Mouse (Mus musculus): Measurements from ENCODE around the gene Ldlrap1. TPM values are rescaled to one million over a fixed set of nuclear protein-coding genes. Genes with fewer than 3 reads are reported as not detected.
A peak's percentile ranks its signal among the peaks of the same experiment; 100 is the strongest.

Ldlrap1 gene
- polyA plus RNA-seq, 1 experiment from 2014 or later: 2.7 TPM

- Histone ChIP-seq H3K4me2 (replicated peaks) (peak overlapping the region; percentile 99), H3K9me3 (ENCODE audit: control insufficient read depth, low read length) (no peaks in the 10 kb centered on the region), H3K4me1 (replicated peaks; ENCODE audit: control insufficient read depth, insufficient read depth, low read length) (peaks cover 20% of the 10 kb centered on the region), H3K27me3 (ENCODE audit: control insufficient read depth, insufficient read depth, low read length) (no peaks in the 10 kb centered on the region), H3K9ac (peak overlapping the region; percentile 57; the same call in 1 of the 2 replicates), H3K36me3 (replicated peaks; ENCODE audit: control insufficient read depth, insufficient read depth) (no peaks in the 10 kb centered on the region), H3K4me3 (replicated peaks; ENCODE audit: low read length) (peak overlapping the region; percentile 71; the same call in 1 of the 2 replicates), H3K27ac (peak overlapping the region; percentile 57; the same call in 1 of the 2 replicates)
- WGBS: 42% methylated on average over 5 of the region's 5 CpGs
- DNase-seq (ENCODE audit: low spot score) (no peak), ATAC-seq (ENCODE audit: low FRiP score) (no peak)
Measured at GRCm38 (mm10) chr4:134705311-134705710, 62.5 kb downstream of the Ldlrap1 start.

GRCm38 (mm10) chr4:134704590-134704989 is 63.2 kb downstream of the Ldlrap1 start:
- Histone ChIP-seq H3K4me2 (replicated peaks) (peak overlapping the region; percentile 99), H3K36me3 (replicated peaks; ENCODE audit: control insufficient read depth, insufficient read depth) (no peaks in the 10 kb centered on the region), H3K9me3 (ENCODE audit: control insufficient read depth, low read length) (no peaks in the 10 kb centered on the region), H3K27me3 (ENCODE audit: control insufficient read depth, insufficient read depth, low read length) (no peaks in the 10 kb centered on the region), H3K27ac (peak overlapping the region; percentile 57), H3K4me1 (replicated peaks; ENCODE audit: control insufficient read depth, insufficient read depth, low read length) (peaks cover 20% of the 10 kb centered on the region), H3K4me3 (replicated peaks; ENCODE audit: low read length) (peak overlapping the region; percentile 71), H3K9ac (peak overlapping the region; percentile 57)
- DNase-seq (ENCODE audit: low spot score) (no peak), ATAC-seq (ENCODE audit: low FRiP score) (no peak; the same call in 1 of the 2 replicates)
- WGBS: 1% methylated on average over 21 of the region's 21 CpGs

GRCm38 (mm10) chr4:134703835-134704546 is 63.8 kb downstream of the Ldlrap1 start, which contains the start of gene Man1c1:
Gene Man1c1, minus strand, starts transcription at chr4:134704290.
- H3K27me3 ChIP-seq (ENCODE audit: control insufficient read depth, insufficient read depth, low read length): no peaks in the 10 kb centered on the region
- 0% methylated on average over 46 of the region's 81 CpGs for WGBS
- DNase-seq (ENCODE audit: low spot score): peak; percentile 98
- peak within 1 kb of the TSS; percentile 99 for H3K4me2 ChIP-seq (replicated peaks)
- H3K4me1 ChIP-seq (replicated peaks; ENCODE audit: control insufficient read depth, insufficient read depth, low read length): peaks cover 20% of the 10 kb centered on the region
- peak within 1 kb of the TSS; percentile 67 for H3K9ac ChIP-seq
- ATAC-seq (ENCODE audit: low FRiP score): peak; percentile 96
- no peaks in the 10 kb centered on the region for H3K36me3 ChIP-seq (replicated peaks; ENCODE audit: control insufficient read depth, insufficient read depth)
- no peaks in the 10 kb centered on the region for H3K9me3 ChIP-seq (ENCODE audit: control insufficient read depth, low read length)
- peak within 1 kb of the TSS; percentile 57 for H3K27ac ChIP-seq
- H3K4me3 ChIP-seq (replicated peaks; ENCODE audit: low read length): peak within 1 kb of the TSS; percentile 71

GRCm38 (mm10) chr4:134702981-134703834 is 64.6 kb downstream of the Ldlrap1 start:
- H3K9ac ChIP-seq: peak overlapping the region; percentile 67
- DNase-seq (ENCODE audit: low spot score) (no peak), ATAC-seq (ENCODE audit: low FRiP score) (no peak)
- H3K4me1 ChIP-seq (replicated peaks; ENCODE audit: control insufficient read depth, insufficient read depth, low read length): peaks cover 20% of the 10 kb centered on the region
- no peaks in the 10 kb centered on the region for H3K27me3 ChIP-seq (ENCODE audit: control insufficient read depth, insufficient read depth, low read length)
- H3K4me3 ChIP-seq (replicated peaks; ENCODE audit: low read length): peak overlapping the region; percentile 71
- under 1% methylated on average over 75 of the region's 90 CpGs for whole genome bisulfite sequencing
- no peaks in the 10 kb centered on the region for H3K36me3 ChIP-seq (replicated peaks; ENCODE audit: control insufficient read depth, insufficient read depth)
- H3K4me2 ChIP-seq (replicated peaks): peak overlapping the region; percentile 99
- no peak overlapping the region for H3K27ac ChIP-seq
- H3K9me3 ChIP-seq (ENCODE audit: control insufficient read depth, low read length): no peaks in the 10 kb centered on the region

- no peaks in the 10 kb centered on the region for H3K9me3 ChIP-seq (ENCODE audit: control insufficient read depth, low read length)
- H3K4me3 ChIP-seq (replicated peaks; ENCODE audit: low read length): peak overlapping the region; percentile 71
- WGBS: 35% methylated on average over 6 of the region's 6 CpGs
- H3K27me3 ChIP-seq (ENCODE audit: control insufficient read depth, insufficient read depth, low read length): no peaks in the 10 kb centered on the region
- DNase-seq (ENCODE audit: low spot score): peak; percentile 80
- no peak for ATAC-seq (ENCODE audit: low FRiP score)
- peak overlapping the region; percentile 99 for H3K4me2 ChIP-seq (replicated peaks)
- peak overlapping the region; percentile 14; the same call in 1 of the 2 replicates for H3K9ac ChIP-seq
- no peak overlapping the region for H3K27ac ChIP-seq
- peaks cover 20% of the 10 kb centered on the region for H3K4me1 ChIP-seq (replicated peaks; ENCODE audit: control insufficient read depth, insufficient read depth, low read length)
- H3K36me3 ChIP-seq (replicated peaks; ENCODE audit: control insufficient read depth, insufficient read depth): no peaks in the 10 kb centered on the region
Measured at GRCm38 (mm10) chr4:134701934-134702333, 65.9 kb downstream of the Ldlrap1 start.

- Histone ChIP-seq H3K27ac (no peak overlapping the region), H3K9me3 (ENCODE audit: control insufficient read depth, low read length) (no peaks in the 10 kb centered on the region), H3K27me3 (ENCODE audit: control insufficient read depth, insufficient read depth, low read length) (no peaks in the 10 kb centered on the region), H3K4me3 (replicated peaks; ENCODE audit: low read length) (no peak overlapping the region), H3K4me2 (replicated peaks) (peak overlapping the region; percentile 99), H3K9ac (no peak overlapping the region), H3K36me3 (replicated peaks; ENCODE audit: control insufficient read depth, insufficient read depth) (no peaks in the 10 kb centered on the region), H3K4me1 (replicated peaks; ENCODE audit: control insufficient read depth, insufficient read depth, low read length) (peaks cover 20% of the 10 kb centered on the region)
- 94% methylated on average over 2 of the region's 2 CpGs for whole genome bisulfite sequencing
- no peak for DNase-seq (ENCODE audit: low spot score)
- no peak for ATAC-seq (ENCODE audit: low FRiP score)
Measured at GRCm38 (mm10) chr4:134700911-134701310, 66.9 kb downstream of the Ldlrap1 start.

- no peak overlapping the region for H3K4me2 ChIP-seq (replicated peaks)
- 88% methylated on average over 9 of the region's 9 CpGs for WGBS
- no peak overlapping the region for H3K4me3 ChIP-seq (replicated peaks; ENCODE audit: low read length)
- no peaks in the 10 kb centered on the region for H3K27me3 ChIP-seq (ENCODE audit: control insufficient read depth, insufficient read depth, low read length)
- H3K36me3 ChIP-seq (replicated peaks; ENCODE audit: control insufficient read depth, insufficient read depth): no peaks in the 10 kb centered on the region; the same call in 1 of the 2 replicates
- H3K4me1 ChIP-seq (replicated peaks; ENCODE audit: control insufficient read depth, insufficient read depth, low read length): no peaks in the 10 kb centered on the region
- ATAC-seq (ENCODE audit: low FRiP score): no peak
- no peak overlapping the region for H3K9ac ChIP-seq
- no peak overlapping the region for H3K27ac ChIP-seq
- no peak for DNase-seq (ENCODE audit: low spot score)
- H3K9me3 ChIP-seq (ENCODE audit: control insufficient read depth, low read length): no peaks in the 10 kb centered on the region
Measured at GRCm38 (mm10) chr4:134693202-134693940, 74.5 kb downstream of the Ldlrap1 start.

GRCm38 (mm10) chr4:134692388-134692787 is 75.4 kb downstream of the Ldlrap1 start:
- ATAC-seq (ENCODE audit: low FRiP score): no peak
- Histone ChIP-seq H3K4me1 (replicated peaks; ENCODE audit: control insufficient read depth, insufficient read depth, low read length) (no peaks in the 10 kb centered on the region), H3K4me3 (replicated peaks; ENCODE audit: low read length) (no peak overlapping the region)

More at GRCm38 (mm10) chr4:134692388-134692787, 75.4 kb downstream of the Ldlrap1 start:
- H3K27ac ChIP-seq: no peak overlapping the region
- no peaks in the 10 kb centered on the region for H3K27me3 ChIP-seq (ENCODE audit: control insufficient read depth, insufficient read depth, low read length)
- H3K36me3 ChIP-seq (replicated peaks; ENCODE audit: control insufficient read depth, insufficient read depth): no peaks in the 10 kb centered on the region; the same call in 1 of the 2 replicates
- no peak overlapping the region for H3K4me2 ChIP-seq (replicated peaks)
- H3K9me3 ChIP-seq (ENCODE audit: control insufficient read depth, low read length): no peaks in the 10 kb centered on the region
- no peak for DNase-seq (ENCODE audit: low spot score)
- WGBS: 100% methylated on average over 1 of the region's 1 CpGs
- H3K9ac ChIP-seq: no peak overlapping the region

Data from hindbrain, embryonic 14.5 days (tissue).